Comparison of ENCODE assay signal across 27 mouse cellular contexts in the genomic region with DNA sequence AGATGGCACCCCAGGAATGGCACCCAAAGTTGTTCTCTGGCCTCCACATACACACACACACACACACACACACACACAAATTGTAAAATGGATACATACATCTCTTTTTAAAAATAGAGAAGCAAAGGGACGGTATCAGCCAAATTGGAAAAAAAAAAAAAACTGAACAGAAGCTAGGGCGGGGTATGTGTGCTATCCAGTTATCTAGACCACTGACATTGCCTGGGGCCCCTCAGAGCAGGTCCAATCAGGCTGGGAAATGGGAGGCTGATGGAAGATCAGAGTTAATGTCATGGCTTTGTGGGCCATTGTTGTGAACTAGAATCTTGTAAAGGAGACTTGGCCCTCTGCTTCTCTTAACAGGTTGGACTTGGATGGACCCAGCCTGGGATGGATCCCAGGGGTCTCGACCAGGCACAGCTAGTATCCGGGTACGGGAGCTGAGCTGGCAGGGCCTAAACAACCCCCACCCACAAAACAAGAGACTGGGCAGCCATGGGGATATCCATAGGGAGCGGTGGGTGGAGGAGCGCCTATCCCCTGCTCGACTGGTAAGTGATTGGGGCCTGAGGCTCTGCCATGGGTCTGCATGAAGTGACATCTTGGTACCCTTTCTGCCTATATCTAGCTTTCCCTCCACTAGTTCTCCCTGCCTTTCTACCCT. TPM values are rescaled to one million over a fixed set of nuclear protein-coding genes. Genes with fewer than 3 reads are reported as not detected.
DNase-seq lines count a peak whose midpoint lies in the region; ATAC-seq lines count a peak whose summit lies in the region.
"Had no signal": no experiment of that assay in that cellular context is flagged by ENCODE, and none has a peak within 500 bp of the region (broad histone marks: within the 10 kb centered on the region; RNA-seq: fewer than 3 reads in every experiment).

No protein-coding gene starts in this region.

- H3K9me3 ChIP-seq in erythroblast, embryonic 14.5 days (ENCODE audit: control insufficient read depth, low read length): no peaks in the 10 kb centered on the region
- H3K9me3 ChIP-seq in midbrain, embryonic 11.5 days (ENCODE audit: control insufficient read depth, low read length): no peaks in the 10 kb centered on the region
- H3K9me3 ChIP-seq in midbrain, embryonic 15.5 days: no peaks in the 10 kb centered on the region
- H3K9me3 ChIP-seq in liver, embryonic 12.5 days (replicated peaks): no peaks in the 10 kb centered on the region
- H3K9me3 ChIP-seq in liver, embryonic 16.5 days (replicated peaks; ENCODE audit: control insufficient read depth, low read length): no peaks in the 10 kb centered on the region
- H3K9me3 ChIP-seq: embryonic facial prominence, embryonic 13.5 days; G1E; heart, embryonic 15.5 days; hindbrain, embryonic 13.5 days had no signal

- no peak overlapping the region for H3K4me2 ChIP-seq in midbrain, embryonic 11.5 days
- H3K4me2 ChIP-seq in midbrain, embryonic 15.5 days: no peak overlapping the region
- peak overlapping the region; percentile 97 for H3K4me2 ChIP-seq in liver, embryonic 12.5 days
- H3K4me2 ChIP-seq in liver, embryonic 16.5 days (ENCODE audit: low read depth, low read length): peak overlapping the region; percentile 64
- H3K4me2 ChIP-seq: embryonic facial prominence, embryonic 13.5 days; heart, embryonic 15.5 days; hindbrain, embryonic 13.5 days had no signal

- H3K9ac ChIP-seq in midbrain, embryonic 11.5 days (ENCODE audit: low read length): no peak overlapping the region
- no peak overlapping the region for H3K9ac ChIP-seq in midbrain, embryonic 15.5 days
- H3K9ac ChIP-seq in liver, embryonic 12.5 days: peak overlapping the region; percentile 66
- H3K9ac ChIP-seq in liver, embryonic 16.5 days (ENCODE audit: low read depth, low read length): peak overlapping the region; percentile 53; the same call in 1 of the 2 replicates
- H3K9ac ChIP-seq: embryonic facial prominence, embryonic 13.5 days; heart, embryonic 15.5 days had no signal

- peak; percentile 71 for DNase-seq in midbrain, embryonic 11.5 days (ENCODE audit: low spot score, missing footprints)
- no peak for DNase-seq in natural killer cell, adult 2 months (ENCODE audit: low spot score in 2 of 2)
- DNase-seq in spleen, postnatal 14 days (ENCODE audit: low spot score in 2 of 2): no peak
- DNase-seq: adrenal gland, postnatal 14 days; B cell, adult 2 months; cerebellum, adult 18-20 months; cerebellum, adult 9-11 months; cerebellum, postnatal 36 days; gastrocnemius, postnatal 14 days; heart, postnatal 14 days had no signal

- no peak for ATAC-seq in erythroblast, adult 5-6 weeks (replicated peaks; ENCODE audit: low FRiP score, poor library complexity, severe bottlenecking)
- no peak for ATAC-seq in midbrain, embryonic 11.5 days (ENCODE audit: low FRiP score)
- ATAC-seq in midbrain, embryonic 15.5 days (replicated peaks): no peak
- ATAC-seq in liver, embryonic 12.5 days: peak; percentile 33; the same call in 1 of the 2 replicates
- ATAC-seq in liver, embryonic 16.5 days (ENCODE audit: low read depth): no peak
- ATAC-seq: activated CD4-positive, CD25-positive, alpha-beta regulatory T cell, adult 4 months; CD4-positive, CD25-positive, alpha-beta regulatory T cell, adult 4 months; forebrain, embryonic 16.5 days; hindbrain, postnatal 0 days; Patski had no signal

- H3K36me3 ChIP-seq in erythroblast, embryonic 14.5 days (ENCODE audit: control insufficient read depth): peaks cover 57% of the 10 kb centered on the region
- no peaks in the 10 kb centered on the region; the same call in 1 of the 2 replicates for H3K36me3 ChIP-seq in midbrain, embryonic 11.5 days (ENCODE audit: control insufficient read depth, insufficient read depth, low read length)
- H3K36me3 ChIP-seq in midbrain, embryonic 15.5 days (replicated peaks): no peaks in the 10 kb centered on the region
- peaks cover 9% of the 10 kb centered on the region for H3K36me3 ChIP-seq in liver, embryonic 12.5 days
- H3K36me3 ChIP-seq in liver, embryonic 16.5 days (ENCODE audit: control insufficient read depth, insufficient read depth): peaks cover 5% of the 10 kb centered on the region; the same call in 1 of the 2 replicates

- no peaks in the 10 kb centered on the region for H3K27me3 ChIP-seq in erythroblast, embryonic 14.5 days (ENCODE audit: control insufficient read depth)
- H3K27me3 ChIP-seq in midbrain, embryonic 11.5 days (ENCODE audit: control insufficient read depth, insufficient read depth, low read length): no peaks in the 10 kb centered on the region
- H3K27me3 ChIP-seq in midbrain, embryonic 15.5 days (replicated peaks): no peaks in the 10 kb centered on the region
- H3K27me3 ChIP-seq in liver, embryonic 12.5 days (replicated peaks): no peaks in the 10 kb centered on the region
- no peaks in the 10 kb centered on the region for H3K27me3 ChIP-seq in liver, embryonic 16.5 days (ENCODE audit: control insufficient read depth, insufficient read depth, low read depth, low read length)
- H3K27me3 ChIP-seq: embryonic facial prominence, embryonic 13.5 days; heart, embryonic 15.5 days; hindbrain, embryonic 13.5 days; Patski had no signal

- H3K4me1 ChIP-seq in erythroblast, embryonic 14.5 days (ENCODE audit: control insufficient read depth): peaks cover 91% of the 10 kb centered on the region
- H3K4me1 ChIP-seq in midbrain, embryonic 11.5 days (ENCODE audit: control insufficient read depth, insufficient read depth, low read length): peaks cover 10% of the 10 kb centered on the region
- peaks cover 30% of the 10 kb centered on the region for H3K4me1 ChIP-seq in midbrain, embryonic 15.5 days
- peaks cover 86% of the 10 kb centered on the region for H3K4me1 ChIP-seq in liver, embryonic 12.5 days
- peaks cover 64% of the 10 kb centered on the region for H3K4me1 ChIP-seq in liver, embryonic 16.5 days (ENCODE audit: control insufficient read depth, low read depth, low read length)

- no peak overlapping the region for H3K27ac ChIP-seq in midbrain, embryonic 11.5 days (ENCODE audit: low read depth, low read length)
- H3K27ac ChIP-seq in midbrain, embryonic 15.5 days: no peak overlapping the region
- H3K27ac ChIP-seq in liver, embryonic 12.5 days: peak overlapping the region; percentile 95
- peak overlapping the region; percentile 83 for H3K27ac ChIP-seq in liver, embryonic 16.5 days (ENCODE audit: low read length)
- H3K27ac ChIP-seq: embryonic facial prominence, embryonic 13.5 days; heart, embryonic 15.5 days; hindbrain, embryonic 13.5 days; hindbrain, postnatal 0 days had no signal

- peak overlapping the region; percentile 53 for H3K4me3 ChIP-seq in erythroblast, embryonic 14.5 days (replicated peaks)
- H3K4me3 ChIP-seq in midbrain, embryonic 11.5 days (ENCODE audit: low read depth, low read length): no peak overlapping the region
- H3K4me3 ChIP-seq in midbrain, embryonic 15.5 days: no peak overlapping the region
- H3K4me3 ChIP-seq in liver, embryonic 12.5 days: peak overlapping the region; percentile 40
- H3K4me3 ChIP-seq in liver, embryonic 16.5 days (ENCODE audit: low read depth, low read length): peak overlapping the region; percentile 25
- H3K4me3 ChIP-seq: embryonic facial prominence, embryonic 13.5 days; heart, embryonic 15.5 days; hindbrain, embryonic 13.5 days had no signal

- 89% methylated on average over 8 of the region's 8 CpGs for whole genome bisulfite sequencing in midbrain, embryonic 11.5 days
- WGBS in midbrain, embryonic 15.5 days: 93% methylated on average over 8 of the region's 8 CpGs
- 55% methylated on average over 8 of the region's 8 CpGs for WGBS in liver, embryonic 12.5 days (ENCODE audit: insufficient replicate concordance)
- WGBS in liver, embryonic 16.5 days (ENCODE audit: insufficient replicate concordance): 64% methylated on average over 8 of the region's 8 CpGs

RNA-seq across cellular contexts. Expression of a gene that starts 2.8 kb away (rescaled TPM):
- polyA plus RNA-seq in erythroblast, embryonic 14.5 days (2012): 19.2 and 22.6 TPM in 2 replicates
- total RNA-seq in erythroblast, adult 5-6 weeks (2015; ENCODE audit: low replicate concordance): 2.1 TPM in 1 of 2 replicates, not detected in the other
- 0.94 and 1.8 TPM in 2 replicates for total RNA-seq in erythroblast, adult 5-6 weeks (2017; ENCODE audit: low replicate concordance)
- polyA plus RNA-seq in midbrain, embryonic 11.5 days (2014; fragmentation: Nextera tagmentation; extraction: Ambion mirVana): 7.5 and 8.8 TPM in 2 replicates
- 12.8 and 13.8 TPM in 2 replicates for polyA plus RNA-seq in midbrain, embryonic 15.5 days (2015; fragmentation: Nextera tagmentation; extraction: Ambion mirVana)
- polyA plus RNA-seq in liver, embryonic 12.5 days (2016; fragmentation: Nextera tagmentation; extraction: Ambion mirVana): 16.4 and 17.9 TPM in 2 replicates
- 8.3 and 9.5 TPM in 2 replicates for polyA plus RNA-seq in liver, embryonic 16.5 days (2015; fragmentation: Nextera tagmentation; extraction: Ambion mirVana)

RNA-seq across cellular contexts. Expression of a gene that starts 2.9 kb away (rescaled TPM):
- polyA plus RNA-seq in erythroblast, embryonic 14.5 days (2012): 34.0 and 43.9 TPM in 2 replicates
- 3.8 and 24.9 TPM in 2 replicates for total RNA-seq in erythroblast, adult 5-6 weeks (2015; ENCODE audit: low replicate concordance)
- 11.4 and 20.8 TPM in 2 replicates for total RNA-seq in erythroblast, adult 5-6 weeks (2017; ENCODE audit: low replicate concordance)
- 86.1 and 103 TPM in 2 replicates for polyA plus RNA-seq in midbrain, embryonic 11.5 days (2014; fragmentation: Nextera tagmentation; extraction: Ambion mirVana)
- 181 and 195 TPM in 2 replicates for polyA plus RNA-seq in midbrain, embryonic 15.5 days (2015; fragmentation: Nextera tagmentation; extraction: Ambion mirVana)
- 124 and 125 TPM in 2 replicates for polyA plus RNA-seq in liver, embryonic 12.5 days (2016; fragmentation: Nextera tagmentation; extraction: Ambion mirVana)
- 35.3 and 40.1 TPM in 2 replicates for polyA plus RNA-seq in liver, embryonic 16.5 days (2015; fragmentation: Nextera tagmentation; extraction: Ambion mirVana)

RNA-seq across cellular contexts. Expression of a gene that starts 17.1 kb away (rescaled TPM):
- 0.28 and 0.51 TPM in 2 replicates for polyA plus RNA-seq in erythroblast, embryonic 14.5 days (2012)
- total RNA-seq in erythroblast, adult 5-6 weeks (2015; ENCODE audit: low replicate concordance): not detected in 2 replicates
- total RNA-seq in erythroblast, adult 5-6 weeks (2017; ENCODE audit: low replicate concordance): 0.17 and 1.7 TPM in 2 replicates
- polyA plus RNA-seq in midbrain, embryonic 11.5 days (2014; fragmentation: Nextera tagmentation; extraction: Ambion mirVana): 2.1 and 2.5 TPM in 2 replicates
- 0.87 and 1.4 TPM in 2 replicates for polyA plus RNA-seq in midbrain, embryonic 15.5 days (2015; fragmentation: Nextera tagmentation; extraction: Ambion mirVana)
- polyA plus RNA-seq in liver, embryonic 12.5 days (2016; fragmentation: Nextera tagmentation; extraction: Ambion mirVana): 0.99 and 1.1 TPM in 2 replicates
- 0.80 and 0.84 TPM in 2 replicates for polyA plus RNA-seq in liver, embryonic 16.5 days (2015; fragmentation: Nextera tagmentation; extraction: Ambion mirVana)
- total RNA-seq: gastrocnemius, adult 18-20 months; gastrocnemius, postnatal 14 days; heart, adult 8-10 months; heart, postnatal 14 days; hematopoietic stem cell, adult 5-6 weeks; hindbrain, postnatal 0 days had no signal

RNA-seq across cellular contexts. Expression of a gene that starts 18.9 kb away (rescaled TPM):
- polyA plus RNA-seq in erythroblast, embryonic 14.5 days (2012): 7.3 and 10.7 TPM in 2 replicates
- total RNA-seq in erythroblast, adult 5-6 weeks (2015; ENCODE audit: low replicate concordance): 1.7 and 6.0 TPM in 2 replicates
- total RNA-seq in erythroblast, adult 5-6 weeks (2017; ENCODE audit: low replicate concordance): 3.9 and 12.2 TPM in 2 replicates
- polyA plus RNA-seq in midbrain, embryonic 11.5 days (2014; fragmentation: Nextera tagmentation; extraction: Ambion mirVana): 33.5 and 38.3 TPM in 2 replicates
- 24.0 and 26.3 TPM in 2 replicates for polyA plus RNA-seq in midbrain, embryonic 15.5 days (2015; fragmentation: Nextera tagmentation; extraction: Ambion mirVana)
- 27.3 and 28.3 TPM in 2 replicates for polyA plus RNA-seq in liver, embryonic 12.5 days (2016; fragmentation: Nextera tagmentation; extraction: Ambion mirVana)
- polyA plus RNA-seq in liver, embryonic 16.5 days (2015; fragmentation: Nextera tagmentation; extraction: Ambion mirVana): 23.9 and 26.4 TPM in 2 replicates

RNA-seq across cellular contexts. Expression of a gene that starts 24.1 kb away (rescaled TPM):
- 0.48 and 1.5 TPM in 2 replicates for polyA plus RNA-seq in erythroblast, embryonic 14.5 days (2012)
- 11.9 and 13.8 TPM in 2 replicates for total RNA-seq in erythroblast, adult 5-6 weeks (2015; ENCODE audit: low replicate concordance)
- 15.1 and 15.7 TPM in 2 replicates for total RNA-seq in erythroblast, adult 5-6 weeks (2017; ENCODE audit: low replicate concordance)
- 54.6 and 56.7 TPM in 2 replicates for polyA plus RNA-seq in midbrain, embryonic 11.5 days (2014; fragmentation: Nextera tagmentation; extraction: Ambion mirVana)
- polyA plus RNA-seq in midbrain, embryonic 15.5 days (2015; fragmentation: Nextera tagmentation; extraction: Ambion mirVana): 40.6 and 44.4 TPM in 2 replicates
- polyA plus RNA-seq in liver, embryonic 12.5 days (2016; fragmentation: Nextera tagmentation; extraction: Ambion mirVana): 55.0 and 65.0 TPM in 2 replicates
- polyA plus RNA-seq in liver, embryonic 16.5 days (2015; fragmentation: Nextera tagmentation; extraction: Ambion mirVana): 70.1 and 71.7 TPM in 2 replicates

Comparison
In these comparisons a context has a peak if more than half of its experiments do, and no peak if none do; other contexts are left out.
1. H3K4me3 ChIP-seq: peak in erythroblast, embryonic 14.5 days (single experiment), liver, embryonic 12.5 days (single experiment) and liver, embryonic 16.5 days (single experiment); none in midbrain, embryonic 11.5 days (single experiment) and midbrain, embryonic 15.5 days (single experiment).
2. H3K27ac ChIP-seq: peak in liver, embryonic 12.5 days (single experiment) and liver, embryonic 16.5 days (single experiment); none in midbrain, embryonic 11.5 days (single experiment) and midbrain, embryonic 15.5 days (single experiment).
3. H3K4me2 ChIP-seq: peak in liver, embryonic 12.5 days (single experiment) and liver, embryonic 16.5 days (single experiment); none in midbrain, embryonic 11.5 days (single experiment) and midbrain, embryonic 15.5 days (single experiment).
4. H3K9ac ChIP-seq: peak in liver, embryonic 12.5 days (single experiment) and liver, embryonic 16.5 days (single experiment); none in midbrain, embryonic 11.5 days (single experiment) and midbrain, embryonic 15.5 days (single experiment).